Mouse (Mus musculus): Measurements from ENCODE around the gene Gm49394. TPM values are rescaled to one million over a fixed set of nuclear protein-coding genes. Genes with fewer than 3 reads are reported as not detected.
A peak's percentile ranks its signal among the peaks of the same experiment; 100 is the strongest.

The Gm49394 gene
- under 1 TPM in 1 of 2 experiments, not detected in 1; 0.32 TPM for total RNA-seq (2021)

- DNase-seq, result no peak
These were observed at the start of gene Gm49394 for GRCm38 (mm10) chr7:142669751-142670625. TSS of gene Gm49394 (minus strand) at chr7:142669942.

GRCm38 (mm10) chr7:142714783-142715498, 45.2 kb upstream of the Gm49394 start:
- DNase-seq, result peak; percentile 17 to 23

- no peak for DNase-seq
These were observed 37.1 kb upstream of the Gm49394 start for GRCm38 (mm10) chr7:142706873-142707272.

- no peak for DNase-seq
These were observed 29.7 kb upstream of the Gm49394 start for GRCm38 (mm10) chr7:142699334-142699860.

GRCm38 (mm10) chr7:142678611-142679010, 8.9 kb upstream of the Gm49394 start:
- DNase-seq, result no peak

- DNase-seq, result peak in 1 of 2 experiments; percentile 48
These were observed 5.9 kb upstream of the Gm49394 start for GRCm38 (mm10) chr7:142675644-142676043.

GRCm38 (mm10) chr7:142675141-142675540, 5.4 kb upstream of the Gm49394 start:
- no peak for DNase-seq

GRCm38 (mm10) chr7:142672120-142672519, 2.4 kb upstream of the Gm49394 start:
- peak in 1 of 2 experiments; percentile 63 for DNase-seq

- DNase-seq, result no peak
These were observed 1.3 kb upstream of the Gm49394 start for GRCm38 (mm10) chr7:142671067-142671466.

- no peak for DNase-seq
These were observed 1.4 kb downstream of the Gm49394 start for GRCm38 (mm10) chr7:142668328-142668727.

- no peak for DNase-seq
These were observed 2.2 kb downstream of the Gm49394 start for GRCm38 (mm10) chr7:142667521-142667920.

- DNase-seq, result no peak
These were observed 3.1 kb downstream of the Gm49394 start, which contains the start of gene Igf2 for GRCm38 (mm10) chr7:142666659-142667058. TSS of gene Igf2 (minus strand) at chr7:142666816.

- no peak for DNase-seq
These were observed 3.6 kb downstream of the Gm49394 start for GRCm38 (mm10) chr7:142666109-142666508.

- no peak for DNase-seq
These were observed 4.4 kb downstream of the Gm49394 start for GRCm38 (mm10) chr7:142665364-142665763.

- DNase-seq, result no peak
These were observed 5.2 kb downstream of the Gm49394 start for GRCm38 (mm10) chr7:142664465-142665029.

GRCm38 (mm10) chr7:142663931-142664421, 5.8 kb downstream of the Gm49394 start:
- no peak for DNase-seq

- DNase-seq, result no peak
These were observed 6.6 kb downstream of the Gm49394 start for GRCm38 (mm10) chr7:142663151-142663550.

- DNase-seq, result no peak
These were observed 7.9 kb downstream of the Gm49394 start for GRCm38 (mm10) chr7:142661811-142662210.

GRCm38 (mm10) chr7:142661046-142661445, 8.7 kb downstream of the Gm49394 start:
- DNase-seq, result no peak

- DNase-seq, result no peak
These were observed 9.1 kb downstream of the Gm49394 start for GRCm38 (mm10) chr7:142660651-142660945.

GRCm38 (mm10) chr7:142659767-142660650, 9.7 kb downstream of the Gm49394 start:
- no peak for DNase-seq

All from layer of hippocampus, postnatal 36 days (tissue).